Mouse (Mus musculus) gastrocnemius, adult 18-20 months (tissue): ENCODE measurements around the gene Hid1. TPM values are rescaled to one million over a fixed set of nuclear protein-coding genes. Genes with fewer than 3 reads are reported as not detected.
A peak's percentile ranks its signal among the peaks of the same experiment; 100 is the strongest.
"Not testable (repeated sequence)": the region's sequence is repeated elsewhere in the genome, so short reads cannot be mapped to it uniquely, and the experiment has no call there.

Experiments used
- DNase-seq: peaks from one replicate; pipeline ENCODE4 v3.0.0; 2021; ENCODE audit warnings: low spot score
- long read RNA-seq, 2 experiments: library from polyadenylated mRNA; stranded (forward); transcript quantifications; one replicate each; pipeline ENCODE4 v2.0.0; 2021
- total RNA-seq, 2 experiments: library from RNA; stranded (reverse); gene quantifications; 2 replicates each; pipeline ENCODE4 v1.2.3; 2021

The Hid1 gene
- under 1 TPM; 0.81 to 0.96 TPM for total RNA-seq
- long read RNA-seq, experiment 1, partial matches to known transcripts = 0 of 3 reads
- long read RNA-seq, experiment 1, other reads (novel, unspliced or antisense) = 0 of 3 reads
- long read RNA-seq, experiment 2, partial matches to known transcripts = 0 of 1 reads
- long read RNA-seq, experiment 2, other reads (novel, unspliced or antisense) = 0 of 1 reads

GRCm38 (mm10) chr11:115367395-115367944, at the start of gene Hid1:
Gene Hid1, minus strand, starts transcription at chr11:115367756.
- DNase-seq = peak; percentile 79

DNA sequence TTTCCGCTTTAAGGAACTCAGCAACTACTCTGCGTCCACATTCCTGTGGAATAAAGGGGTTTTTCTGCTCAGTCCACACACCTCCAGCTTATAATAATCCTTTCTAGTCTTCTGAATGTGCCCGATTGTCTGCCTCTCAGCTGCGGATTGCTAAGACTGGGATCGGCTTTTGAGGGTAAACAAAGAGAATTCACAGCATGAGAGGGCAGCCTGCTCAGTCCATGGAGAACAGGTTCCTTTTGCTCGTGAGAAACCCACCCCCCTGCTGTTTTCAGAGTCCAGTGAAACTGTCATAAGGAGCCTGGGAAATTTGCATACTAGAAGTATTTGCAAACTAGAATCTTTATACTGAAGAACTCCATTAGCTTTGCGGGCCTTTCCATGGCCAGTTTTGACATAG, 42.0 kb upstream of the Hid1 start:
- DNase-seq = no peak

GRCm38 (mm10) chr11:115408266-115408920, 40.8 kb upstream of the Hid1 start:
- DNase-seq = no peak

- no peak for DNase-seq
Measured at GRCm38 (mm10) chr11:115406858-115407401, 39.4 kb upstream of the Hid1 start.

DNA sequence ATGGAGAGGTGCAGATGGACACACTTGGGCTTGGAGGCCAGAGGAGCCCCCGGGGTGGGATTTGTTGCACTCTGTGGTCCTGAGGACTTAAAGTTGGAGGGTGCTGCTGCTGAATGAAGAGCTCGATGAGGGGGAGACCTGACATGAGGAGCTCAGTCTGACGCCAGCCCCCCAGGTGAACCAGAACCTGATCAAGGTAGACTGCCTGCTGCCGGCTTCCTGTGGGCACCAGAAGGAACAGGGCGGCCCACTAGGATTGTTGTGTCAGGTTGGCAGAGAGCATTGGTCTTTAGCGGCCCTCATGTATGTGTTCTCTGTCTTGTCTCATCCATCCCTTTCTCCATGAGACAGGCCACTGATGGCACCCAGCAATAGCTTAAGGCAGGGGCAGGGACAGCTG, 38.2 kb upstream of the Hid1 start:
- no peak for DNase-seq

DNA sequence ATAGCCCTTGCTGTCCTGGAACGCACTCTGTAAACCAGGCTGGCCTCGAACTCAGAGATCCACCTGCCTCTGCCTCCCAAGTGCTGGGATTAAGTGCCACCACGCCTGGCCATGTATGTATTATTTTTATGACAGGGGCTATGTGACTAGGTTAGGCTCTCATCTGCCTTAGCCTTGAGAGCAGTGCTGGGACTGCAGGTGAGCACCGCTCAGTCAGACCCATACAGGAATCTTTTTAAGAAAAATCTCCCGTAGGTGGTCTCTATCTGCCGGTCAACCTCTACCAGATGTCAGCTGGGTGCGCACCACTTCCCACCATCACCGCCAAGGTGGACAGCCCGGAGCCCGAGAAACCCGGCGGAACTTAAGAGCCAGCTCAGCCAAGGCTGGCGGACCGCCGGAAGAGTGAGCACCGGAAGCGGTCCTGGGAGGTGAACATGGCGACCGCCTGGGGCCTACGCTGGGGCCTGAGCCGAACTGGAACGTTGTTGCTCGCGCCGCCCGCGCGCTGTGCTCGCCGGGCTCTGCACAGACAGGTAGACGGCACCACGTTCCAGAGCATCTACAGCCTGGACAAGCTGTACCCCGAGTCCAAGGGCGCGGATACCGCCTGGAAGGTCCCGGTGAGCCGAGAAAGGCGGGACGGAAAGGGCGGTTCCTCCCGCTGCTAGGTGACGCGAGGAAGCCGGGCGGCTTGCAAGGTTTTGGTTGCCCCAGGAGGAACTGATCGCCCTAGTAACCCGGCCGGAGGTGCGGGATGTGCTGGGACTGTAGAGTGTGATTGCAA, 36.0 kb upstream of the Hid1 start, which contains the start of gene Mrpl58:
TSS of gene Mrpl58 (plus strand) at position 415 of the 787 bp plus-strand sequence.
- peak; percentile 87 for DNase-seq

GRCm38 (mm10) chr11:115400630-115401391, 33.3 kb upstream of the Hid1 start:
- no peak for DNase-seq

- no peak for DNase-seq
Measured at GRCm38 (mm10) chr11:115400126-115400525, 32.6 kb upstream of the Hid1 start.

- DNase-seq = no peak
Measured at GRCm38 (mm10) chr11:115398085-115398484, 30.5 kb upstream of the Hid1 start.

GRCm38 (mm10) chr11:115393721-115394325, 26.3 kb upstream of the Hid1 start:
- DNase-seq = no peak

DNA sequence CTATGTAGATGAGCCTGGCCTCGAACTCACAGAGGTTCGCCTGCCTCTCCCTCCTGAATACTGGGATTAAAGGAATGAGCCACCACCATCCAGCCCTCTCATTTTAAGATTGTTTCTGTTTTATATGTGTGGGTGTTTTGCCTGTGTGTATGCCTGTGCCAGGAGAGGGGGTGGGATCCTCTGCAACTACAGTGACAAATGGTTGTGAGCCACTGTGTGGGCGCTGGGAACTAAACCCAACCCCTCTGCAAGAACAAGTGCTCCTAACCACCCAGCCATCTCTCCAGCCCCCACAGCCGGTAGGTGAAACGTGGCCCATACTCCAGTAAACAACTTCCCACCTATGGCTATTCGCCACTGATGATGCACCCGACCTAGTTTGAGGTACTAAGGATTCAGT, 23.8 kb upstream of the Hid1 start:
- DNase-seq = no peak

DNA sequence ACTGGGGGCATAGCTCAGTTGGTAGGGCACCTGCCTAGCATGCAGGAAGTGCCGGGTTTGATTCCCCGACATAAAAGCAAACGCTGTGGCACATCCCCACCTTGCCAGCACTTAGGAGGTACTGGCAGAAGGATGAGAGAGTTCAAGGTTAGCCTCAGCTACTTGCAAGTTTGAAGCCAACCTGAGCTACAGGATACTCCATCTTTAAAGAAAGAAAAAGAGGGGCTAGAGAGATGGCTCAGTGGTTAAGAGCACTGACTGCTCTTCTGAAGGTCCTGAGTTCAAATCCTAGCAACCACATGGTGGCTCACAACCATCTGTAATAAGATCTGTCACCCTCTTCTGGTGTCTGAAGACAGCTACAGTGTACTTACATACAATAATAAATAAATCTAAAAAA, 19.3 kb upstream of the Hid1 start:
- not testable (repeated sequence) for DNase-seq

DNA sequence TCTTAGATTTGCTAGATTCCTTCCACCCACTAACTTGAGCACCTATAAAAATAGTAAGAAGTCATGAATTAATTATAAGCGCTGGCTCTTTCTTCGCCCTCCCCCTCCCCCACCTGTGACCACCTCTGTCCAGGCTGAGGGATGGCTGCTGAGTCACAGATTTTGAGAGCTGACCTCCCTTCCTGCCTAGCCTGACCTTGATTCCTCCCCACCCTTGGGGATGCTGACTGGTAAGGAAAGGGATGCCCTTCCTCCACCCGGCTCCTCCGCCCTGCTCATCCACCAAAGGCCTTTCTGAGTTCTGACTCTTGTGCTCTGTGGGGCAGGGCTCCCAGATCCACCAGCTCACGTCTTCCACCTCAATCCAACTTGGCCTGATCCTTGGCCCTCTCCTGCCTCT, 17.0 kb upstream of the Hid1 start:
- no peak for DNase-seq

DNA sequence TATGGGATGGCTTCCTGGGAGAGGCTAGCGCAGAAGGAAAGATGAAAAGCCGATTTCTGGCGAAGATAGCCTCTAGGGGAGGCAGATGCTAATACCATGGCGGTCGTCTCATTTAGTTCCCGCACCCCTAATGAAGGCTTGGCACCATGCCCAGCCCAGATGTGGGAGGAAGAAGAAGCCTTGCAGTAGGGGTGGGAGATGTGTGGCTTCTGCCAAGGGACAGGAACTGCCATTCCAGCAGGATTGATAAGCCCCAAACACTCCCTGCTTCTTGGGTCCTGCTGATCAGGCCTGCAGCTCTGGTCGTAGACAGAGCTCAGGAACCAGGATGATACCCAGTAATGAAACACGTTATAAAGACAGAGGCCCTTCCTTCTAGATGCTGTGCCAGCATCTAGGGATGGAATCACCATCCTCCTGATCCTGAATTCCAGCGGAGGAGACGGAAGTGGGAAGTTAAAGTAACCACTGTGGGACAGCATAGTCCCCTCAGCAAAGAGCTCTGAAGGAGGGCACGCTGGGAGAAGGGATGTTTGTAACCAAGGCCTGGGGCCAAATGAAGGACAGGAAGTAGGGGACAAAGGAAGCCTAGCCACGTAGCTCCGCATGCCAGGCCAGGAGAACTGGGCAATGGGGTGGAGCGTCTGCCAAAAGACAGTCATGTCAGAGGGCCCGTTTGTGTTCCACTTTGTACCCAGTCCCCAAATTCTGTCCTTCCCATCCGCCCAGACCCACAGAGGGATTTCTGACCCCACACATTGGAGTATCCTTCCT, 16.3 kb upstream of the Hid1 start:
- DNase-seq = no peak

GRCm38 (mm10) chr11:115382891-115383290, 15.3 kb upstream of the Hid1 start:
- DNase-seq = no peak

DNA sequence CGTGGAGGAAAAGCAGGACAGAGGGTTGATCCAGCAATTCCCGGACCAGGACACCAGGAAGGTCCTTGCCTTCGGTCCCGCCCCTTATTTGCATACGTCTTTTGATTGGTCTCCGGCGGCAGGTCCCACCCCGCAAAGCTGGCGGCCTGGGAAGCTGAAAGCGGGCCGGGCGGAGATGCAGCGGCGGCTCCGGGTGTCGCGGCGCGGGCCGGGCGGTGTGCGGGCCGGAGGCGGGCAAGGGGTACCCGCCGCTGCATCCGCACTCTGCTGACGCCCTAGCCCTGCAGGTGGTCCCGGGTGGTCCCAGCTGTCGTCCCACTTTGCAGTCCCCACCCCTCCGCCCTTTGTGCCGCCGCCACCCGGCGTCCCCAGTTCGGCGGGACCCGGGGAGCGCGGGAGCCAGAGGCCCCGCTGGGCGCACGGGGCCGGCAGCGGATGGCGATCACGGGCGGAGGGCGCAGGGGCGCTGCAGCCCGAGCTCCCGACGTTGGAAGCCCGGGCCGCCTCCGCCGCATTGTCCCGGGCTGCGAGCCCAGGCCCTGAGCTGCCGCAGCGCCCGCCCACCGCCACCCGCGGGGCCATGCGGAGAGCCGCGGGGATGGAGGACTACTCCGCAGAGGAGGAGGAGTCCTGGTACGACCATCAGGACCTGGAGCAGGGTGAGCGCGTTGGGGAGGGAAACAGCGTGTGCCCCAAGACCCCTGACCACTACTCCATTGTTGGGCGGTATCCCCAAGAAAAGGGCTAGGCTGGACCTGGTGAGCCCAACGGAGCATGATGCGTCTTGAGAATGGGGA, 14.4 kb upstream of the Hid1 start, which contains the start of gene Cdr2l:
TSS of gene Cdr2l (plus strand) at position 174 of the 797 bp plus-strand sequence.
- peak; percentile 91 for DNase-seq

DNA sequence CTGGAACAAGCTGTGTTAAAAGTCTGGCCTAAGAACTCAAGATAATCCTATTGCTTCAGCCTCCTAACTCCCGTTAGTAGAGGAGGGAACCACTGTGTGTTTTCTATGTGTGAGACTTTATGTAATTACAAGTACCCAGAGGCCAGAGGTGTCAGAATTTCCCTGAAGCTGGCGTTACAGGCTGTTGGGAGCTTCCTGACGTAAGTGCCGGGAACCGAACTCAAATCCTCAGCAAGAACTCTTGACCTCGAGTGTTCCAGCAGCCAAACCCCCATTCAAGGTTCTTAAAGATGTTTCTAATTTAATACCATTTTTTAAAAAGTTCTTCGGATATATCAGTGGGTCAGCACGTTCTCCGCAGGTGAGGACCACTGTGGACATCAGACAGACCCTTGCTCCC, 13.7 kb upstream of the Hid1 start:
- DNase-seq = no peak

DNA sequence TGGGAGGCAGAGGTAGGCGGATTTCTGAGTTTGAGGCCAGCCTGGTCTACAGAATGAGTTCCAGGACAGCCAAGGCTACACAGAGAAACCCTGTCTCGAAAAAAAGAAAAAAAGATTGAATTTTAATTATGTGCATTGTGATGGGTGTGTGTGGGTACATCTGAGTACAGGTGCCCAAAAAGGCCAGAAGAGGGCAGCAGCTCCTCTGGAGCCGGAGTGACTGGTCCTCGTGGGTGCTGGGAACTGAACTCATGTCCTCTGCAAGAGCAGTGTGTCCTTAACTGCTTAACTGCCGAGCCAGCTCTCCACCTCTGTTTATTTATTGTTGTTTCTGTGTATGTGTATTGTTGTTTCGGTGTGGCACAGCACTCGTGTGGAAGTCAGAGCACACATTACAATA, 10.3 kb upstream of the Hid1 start:
- DNase-seq = no peak

GRCm38 (mm10) chr11:115377254-115377653, 9.7 kb upstream of the Hid1 start:
- no peak for DNase-seq
